Mouse (Mus musculus) CH12.LX (cell line): ENCODE results near the gene Olfr1054.

Experiments used
- CHD2 ChIP-seq: IDR thresholded peaks from 2 replicates; pipeline ENCODE4 v1.6.1; 2011; ENCODE audit warnings: low read length, improper control_type of control experiment
- CTCF ChIP-seq, 2 experiments: IDR thresholded peaks in 1 of 2; conservative IDR thresholded peaks in 1 of 2; 2 replicates each; pipeline ENCODE4 v1.5.1; 2011 to 2012; ENCODE audit warnings: low read depth in 2 of 2, low read length in 2 of 2, improper control_type of control experiment in 1 of 2, inconsistent platforms in 1 of 2, mild to moderate bottlenecking in 1 of 2, moderate library complexity in 1 of 2
- E2F4 ChIP-seq: IDR thresholded peaks from 2 replicates; pipeline ENCODE4 v1.6.1; 2011; ENCODE audit warnings: low read depth, low read length, improper control_type of control experiment; ENCODE audit not compliant: insufficient replicate concordance
- EP300 ChIP-seq: IDR thresholded peaks from 2 replicates; pipeline ENCODE4 v1.6.1; 2011; ENCODE audit warnings: low read length, improper control_type of control experiment
- GABPA ChIP-seq: IDR thresholded peaks from 2 replicates; pipeline ENCODE4 v1.6.1; 2012; ENCODE audit warnings: low read depth, low read length, improper control_type of control experiment, inconsistent platforms; ENCODE audit not compliant: insufficient replicate concordance
- HCFC1 ChIP-seq: IDR thresholded peaks from 2 replicates; pipeline ENCODE4 v1.6.1; 2012; ENCODE audit warnings: low read depth, mild to moderate bottlenecking, inconsistent platforms, low read length, improper control_type of control experiment
- MAZ ChIP-seq: IDR thresholded peaks from 2 replicates; pipeline ENCODE4 v1.6.1; 2012; ENCODE audit warnings: low read depth, mild to moderate bottlenecking, inconsistent platforms, low read length, improper control_type of control experiment, moderate library complexity
- MYC ChIP-seq: IDR thresholded peaks from 2 replicates; pipeline ENCODE4 v1.6.1; 2011; ENCODE audit warnings: low read depth, mild to moderate bottlenecking, improper control_type of control experiment, low read length
- POLR2A ChIP-seq: IDR thresholded peaks from 2 replicates; pipeline ENCODE4 v1.6.1; 2011; ENCODE audit warnings: low read depth, mild to moderate bottlenecking, improper control_type of control experiment, low read length
- POLR2AphosphoS2 ChIP-seq: IDR thresholded peaks from 2 replicates; pipeline ENCODE4 v1.6.1; 2011; ENCODE audit warnings: low read depth, low read length, improper control_type of control experiment
- TCF12 ChIP-seq: IDR thresholded peaks from 2 replicates; pipeline ENCODE4 v1.6.1; 2014; ENCODE audit warnings: low read depth, mild to moderate bottlenecking, inconsistent platforms, low read length, improper control_type of control experiment
- USF1 ChIP-seq: IDR thresholded peaks from 2 replicates; pipeline ENCODE4 v1.6.1; 2014; ENCODE audit warnings: low read depth, mild to moderate bottlenecking, inconsistent platforms, low read length, improper control_type of control experiment

GRCm38 (mm10) chr2:86335333-86335732 lies at the start of gene Olfr1054:
- TF ChIP-seq MAZ, result no peak
- TF ChIP-seq USF1, result no peak
- TF ChIP-seq CTCF (conservative IDR thresholded peaks at IDR 0.05 in 1 of 2, IDR thresholded peaks at IDR 0.05 in 1 of 2; ENCODE audit: low read depth in 2 of 2, low read length in 2 of 2), result no peak
- no peak for TF ChIP-seq E2F4
- TF ChIP-seq POLR2A, result no peak
- TF ChIP-seq MYC, result no peak
- TF ChIP-seq HCFC1, result no peak
- TF ChIP-seq CHD2, result no peak
- TF ChIP-seq EP300, result no peak
- TF ChIP-seq TCF12, result no peak
- TF ChIP-seq GABPA, result no peak
- TF ChIP-seq POLR2AphosphoS2, result no peak
